Mouse (Mus musculus): ENCODE data around the gene Shank2.

GRCm38 (mm10) chr7:144094132-144094531 is 92.4 kb downstream of the Shank2 start:
- TF ChIP-seq EP300 (optimal IDR thresholded peaks at IDR 0.05) (no peak), CTCF (IDR thresholded peaks at IDR 0.05; ENCODE audit: low read depth) (no peak)
